Mouse (Mus musculus): ENCODE data around the gene Klc4.

The Klc4 gene

DNA sequence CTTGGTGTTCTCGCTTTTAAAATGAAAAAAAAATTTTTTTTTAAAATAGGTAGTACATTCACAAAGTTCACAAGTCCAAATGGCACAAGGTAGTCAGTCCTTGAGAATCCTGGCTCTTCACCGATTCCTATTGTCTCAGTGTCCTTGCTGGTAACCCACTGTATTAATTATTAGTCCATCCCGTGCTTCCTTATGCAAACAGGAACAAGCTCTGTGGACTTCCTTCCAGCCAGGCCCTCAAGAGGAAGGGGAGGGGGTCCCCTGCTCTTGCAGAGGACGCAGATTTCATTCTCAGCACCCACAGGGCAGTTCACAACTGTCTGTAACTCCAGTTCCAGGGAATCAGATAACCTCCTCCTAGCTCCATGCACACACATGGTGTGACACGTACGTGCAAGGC is 10.2 kb upstream of the Klc4 start:
- in situ Hi-C loops (cut with MboI; ENCODE audit: unreplicated experiment in 2 of 2) = no loop called here

DNA sequence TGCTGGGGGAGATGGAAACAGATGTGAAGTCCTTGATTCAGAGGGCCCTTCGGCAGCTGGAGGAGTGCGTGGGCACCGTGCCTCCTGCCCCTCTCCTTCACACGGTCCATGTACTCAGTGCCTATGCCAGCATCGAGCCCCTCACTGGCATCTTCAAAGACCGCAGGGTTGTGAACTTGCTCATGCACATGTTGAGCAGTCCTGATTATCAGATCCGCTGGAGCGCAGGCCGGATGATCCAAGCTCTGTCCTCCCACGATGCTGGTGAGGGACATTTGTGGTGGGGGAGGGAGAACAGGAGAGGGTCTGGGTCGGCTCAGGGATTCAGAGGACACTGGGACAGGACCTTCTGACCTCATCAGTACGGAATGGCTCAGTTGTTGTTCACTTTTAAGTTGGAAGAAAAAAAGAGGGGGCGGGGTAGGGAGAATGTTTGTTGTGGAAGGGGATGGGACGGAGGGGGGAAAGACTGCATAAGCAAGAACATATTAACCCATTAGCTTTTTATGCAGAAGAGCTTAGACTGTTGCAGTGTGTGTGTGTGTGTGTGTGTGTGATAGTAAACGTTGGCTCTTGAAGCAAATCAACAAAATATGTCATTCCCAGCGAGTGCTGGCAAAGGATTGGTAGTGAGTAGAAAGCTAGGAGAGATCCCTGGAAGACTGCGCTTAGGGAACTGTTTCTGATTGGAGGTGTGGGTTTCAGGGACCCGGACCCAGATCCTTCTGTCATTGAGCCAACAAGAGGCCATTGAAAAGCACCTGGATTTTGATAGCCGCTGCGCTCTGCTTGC is 6.1 kb upstream of the Klc4 start:
- in situ Hi-C loops (cut with MboI; ENCODE audit: unreplicated experiment in 2 of 2) = no loop called here

DNA sequence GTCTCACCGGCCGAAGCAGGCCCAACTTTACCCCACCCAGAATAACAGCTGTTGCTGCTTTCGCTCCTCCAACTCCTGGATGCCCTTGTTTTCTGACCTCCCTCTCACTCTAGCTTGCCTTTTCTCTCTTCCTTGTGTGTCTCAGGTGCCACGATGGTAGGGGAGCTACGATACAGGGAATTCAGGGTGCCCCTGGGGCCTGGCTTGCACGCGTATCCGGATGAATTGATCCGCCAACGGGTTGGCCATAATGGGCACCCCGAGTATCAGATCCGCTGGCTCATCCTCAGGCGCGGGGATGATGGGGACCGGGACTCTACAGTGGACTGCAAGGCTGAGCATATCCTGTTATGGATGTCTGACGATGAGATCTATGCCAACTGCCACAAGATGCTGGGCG is 5.5 kb upstream of the Klc4 start:
- in situ Hi-C loops (cut with MboI; ENCODE audit: unreplicated experiment in 2 of 2) = no loop called here

DNA sequence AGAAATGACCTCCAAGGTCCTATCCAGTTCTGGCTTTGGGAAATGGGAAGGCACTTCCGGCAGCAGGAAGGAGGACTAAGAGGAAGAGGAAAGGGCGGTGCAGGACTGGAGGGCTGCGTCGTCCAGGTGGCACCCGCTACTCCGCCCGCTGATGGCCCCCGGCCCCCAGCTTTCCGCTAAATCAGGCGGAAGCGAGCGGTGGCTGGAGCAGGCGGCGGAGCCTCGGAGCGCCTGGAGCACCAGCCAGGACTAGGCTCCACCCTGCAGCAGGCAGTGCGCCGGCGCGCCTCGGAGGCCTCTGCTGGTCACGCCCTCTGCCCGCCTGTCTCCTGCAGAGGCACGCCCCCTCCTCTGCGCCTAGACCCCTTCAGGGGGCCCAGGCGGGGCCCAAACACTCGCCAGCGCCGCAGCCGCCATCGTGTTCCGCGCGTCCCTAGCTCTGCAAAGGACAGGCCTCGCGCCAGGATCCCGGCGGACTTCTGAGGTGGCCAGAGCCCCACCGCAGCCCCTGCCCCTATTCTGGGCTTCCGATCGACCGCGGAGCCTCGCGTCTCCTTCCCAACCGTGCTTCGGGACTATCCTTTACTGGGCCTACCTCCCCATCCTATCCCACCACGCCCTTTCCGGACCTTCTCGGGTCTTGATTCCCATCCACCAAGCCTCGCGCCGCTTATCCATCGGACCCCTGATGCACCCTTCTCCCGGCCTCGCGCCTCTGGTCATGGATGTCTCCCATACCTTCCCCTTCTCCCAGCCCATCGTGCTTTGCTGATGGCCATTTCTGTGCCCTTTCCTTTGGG is 4.6 kb upstream of the Klc4 start, which contains the start of gene Cul7:
TSS of gene Cul7 (plus strand) at position 106 of the 800 bp plus-strand sequence.
- in situ Hi-C loops (cut with MboI; ENCODE audit: unreplicated experiment in 2 of 2) = no loop called here

DNA sequence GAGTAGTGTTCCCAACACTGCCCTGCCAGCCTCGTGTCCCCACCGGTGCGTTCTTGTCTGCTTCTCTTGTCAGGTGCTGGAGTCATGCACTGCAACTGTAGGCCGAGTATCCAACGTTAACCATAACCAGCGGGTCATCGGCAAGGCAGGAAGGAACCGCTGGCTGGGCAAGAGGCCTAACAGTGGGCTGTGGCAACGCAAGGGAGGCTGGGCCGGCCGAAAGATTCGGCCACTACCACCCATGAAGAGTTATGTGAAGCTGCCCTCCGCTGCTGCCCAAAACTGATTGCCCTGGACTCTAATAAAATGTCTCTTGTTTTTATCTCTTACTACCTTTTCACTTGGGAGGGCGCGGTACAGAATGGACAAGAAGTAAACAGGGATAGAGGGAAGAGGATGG is 4.0 kb upstream of the Klc4 start:
- in situ Hi-C loops (cut with MboI; ENCODE audit: unreplicated experiment in 2 of 2) = loop anchor here in 1 of 2 experiments (10.0 kb wide), 1 partner anchor 125 kb away; the partner anchor contains the start of gene 2310039H08Rik

DNA sequence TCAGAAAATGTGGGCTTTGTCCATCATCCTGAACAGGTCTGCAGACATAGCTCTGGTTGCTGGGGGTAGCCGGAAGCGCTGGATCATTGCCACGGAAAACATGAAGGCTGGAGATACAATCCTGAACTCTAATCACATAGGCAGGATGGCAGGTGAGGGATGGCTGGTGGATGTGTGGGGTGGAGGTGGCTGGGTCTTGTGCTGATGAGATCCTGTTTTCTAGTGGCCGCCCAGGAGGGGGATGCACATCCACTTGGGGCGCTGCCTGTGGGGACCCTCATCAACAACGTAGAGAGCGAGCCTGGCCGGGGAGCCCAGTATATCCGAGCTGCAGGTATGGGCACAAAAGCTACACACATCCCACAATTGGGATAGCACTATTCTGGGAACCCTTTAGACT is 2.6 kb upstream of the Klc4 start:
- in situ Hi-C loops (cut with MboI; ENCODE audit: unreplicated experiment in 2 of 2) = loop anchor here in 1 of 2 experiments (10.0 kb wide), 1 partner anchor 126 kb away; the partner anchor contains the start of gene 2310039H08Rik

DNA sequence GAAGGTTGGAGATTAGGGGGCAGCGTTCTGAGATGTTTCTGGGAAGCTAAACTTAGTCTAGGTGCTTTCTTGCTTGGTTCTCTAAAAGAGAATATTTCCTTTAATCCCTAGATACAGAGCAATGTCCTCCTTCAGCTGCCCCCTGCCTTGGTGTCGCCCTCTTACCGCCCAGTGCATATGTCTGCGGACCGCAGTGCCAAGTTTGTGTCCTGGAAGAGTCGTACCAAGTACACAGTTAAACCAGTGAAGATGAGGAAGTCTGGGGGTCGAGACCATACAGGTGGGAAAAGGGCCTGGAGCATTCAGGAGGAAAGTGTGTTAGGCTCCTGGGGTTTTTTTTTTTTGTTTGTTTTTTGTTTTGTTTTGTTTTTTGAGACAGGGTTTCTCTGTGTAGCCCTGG is 1.5 kb upstream of the Klc4 start:
- in situ Hi-C loops (cut with MboI; ENCODE audit: unreplicated experiment in 2 of 2) = loop anchor here in 1 of 2 experiments (10.0 kb wide), 1 partner anchor 128 kb away; the partner anchor contains the start of gene 2310039H08Rik

DNA sequence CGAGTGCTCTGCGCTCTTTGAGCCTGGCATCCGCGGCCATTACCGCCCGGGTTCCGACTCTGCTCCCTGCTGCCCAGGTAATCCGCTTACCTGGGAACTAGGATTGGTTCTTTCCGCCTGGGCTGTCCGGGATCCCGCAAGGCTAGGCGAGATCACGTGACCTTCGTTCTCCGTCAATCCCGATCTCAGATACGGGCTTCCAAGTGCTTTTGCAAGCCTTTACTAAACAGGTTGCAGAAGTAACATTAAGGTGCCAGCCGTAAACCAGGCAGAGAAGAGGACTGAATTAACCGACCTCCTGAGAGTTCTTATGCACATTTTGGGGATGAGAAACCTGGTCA is 470 bp upstream of the Klc4 start:
- in situ Hi-C loops (cut with MboI; ENCODE audit: unreplicated experiment in 2 of 2) = loop anchor here in 1 of 2 experiments (10.0 kb wide), 1 partner anchor 129 kb away; the partner anchor contains the start of gene 2310039H08Rik

DNA sequence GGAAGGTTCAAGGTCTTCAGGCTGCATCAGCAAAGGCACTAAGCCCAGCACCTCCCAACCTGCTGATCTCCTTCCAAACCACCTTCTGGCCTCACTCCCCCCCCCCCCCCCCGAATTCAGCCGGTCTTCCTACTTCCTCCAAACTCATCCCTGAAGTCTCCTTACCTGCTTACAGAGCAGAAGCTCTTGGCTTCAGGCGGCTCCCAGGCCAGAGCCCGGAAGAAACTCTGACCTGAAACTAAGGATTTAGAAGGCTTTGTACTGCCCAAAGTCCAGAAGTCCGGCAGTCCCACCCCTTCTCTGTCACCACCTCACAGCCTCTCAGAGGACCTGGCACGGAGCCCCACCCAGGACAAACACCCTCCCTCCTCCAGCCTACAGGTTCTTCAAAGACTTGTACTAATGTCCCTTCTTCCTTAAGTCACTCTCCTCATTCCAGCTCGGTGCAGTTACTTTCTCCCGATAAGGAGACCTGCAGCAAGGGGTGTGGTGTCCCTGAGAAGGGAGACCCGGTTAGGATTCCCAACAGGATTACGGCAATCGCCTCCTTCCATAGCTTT is 826 bp downstream of the Klc4 start:
- in situ Hi-C loops (cut with MboI; ENCODE audit: unreplicated experiment in 2 of 2) = loop anchor here in 1 of 2 experiments (10.0 kb wide), 1 partner anchor 130 kb away; the partner anchor contains the start of gene 2310039H08Rik

DNA sequence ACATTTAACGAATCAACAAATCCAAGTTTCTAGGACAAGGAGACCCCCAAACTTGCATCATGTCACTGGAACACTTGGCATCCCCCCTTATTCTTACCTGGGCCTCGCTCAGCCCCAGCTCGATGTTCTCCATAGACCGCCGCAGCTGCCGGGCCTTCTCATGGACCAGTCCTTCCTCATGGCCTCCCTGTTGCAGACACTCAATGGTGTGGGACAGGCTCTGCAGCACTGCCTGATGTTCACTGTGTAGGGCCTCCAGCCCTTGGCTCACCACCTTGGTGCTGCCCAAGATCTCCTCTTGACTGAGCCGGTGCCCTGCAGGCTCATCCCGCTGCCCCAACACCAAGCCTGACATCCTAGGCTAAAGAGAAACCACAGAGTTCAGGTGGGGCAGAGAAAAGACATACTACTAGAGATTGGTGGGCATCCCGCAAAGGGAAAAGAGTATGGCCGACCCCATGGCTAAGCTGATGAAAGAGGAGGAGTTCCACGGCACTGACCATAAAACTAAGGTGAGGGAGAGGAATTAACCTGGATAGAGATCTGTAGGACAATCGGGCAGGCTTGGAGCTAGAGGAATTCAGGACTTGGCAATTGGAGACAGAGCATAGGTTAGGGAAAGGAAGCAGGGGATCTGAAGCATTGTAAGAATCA is 1.5 kb downstream of the Klc4 start:
- in situ Hi-C loops (cut with MboI; ENCODE audit: unreplicated experiment in 2 of 2) = loop anchor here in 1 of 2 experiments (10.0 kb wide), 1 partner anchor 131 kb away; the partner anchor contains the start of gene 2310039H08Rik

DNA sequence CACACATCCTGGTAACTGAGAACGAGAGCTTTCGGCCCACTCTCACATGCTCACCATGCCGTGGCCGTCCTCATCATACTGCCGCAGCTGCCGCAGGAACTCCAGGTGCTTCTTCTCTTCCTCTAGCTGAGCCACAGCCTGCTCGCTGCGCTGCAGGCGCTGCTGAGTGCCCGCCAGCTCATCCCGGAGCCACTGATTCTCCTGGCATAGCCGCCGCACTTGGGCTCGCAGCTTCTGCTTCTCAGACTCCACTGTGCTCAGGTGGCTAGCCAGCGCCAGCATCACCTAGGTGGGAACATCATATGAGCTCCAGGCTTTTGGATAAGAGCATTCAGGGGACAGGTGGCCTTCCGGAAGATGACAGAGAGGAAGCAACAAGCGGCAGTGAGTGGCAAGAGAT is 3.8 kb downstream of the Klc4 start:
- in situ Hi-C loops (cut with MboI; ENCODE audit: unreplicated experiment in 2 of 2) = loop anchor here in 1 of 2 experiments (10.0 kb wide), 1 partner anchor 133 kb away; the partner anchor contains the start of gene 2310039H08Rik

DNA sequence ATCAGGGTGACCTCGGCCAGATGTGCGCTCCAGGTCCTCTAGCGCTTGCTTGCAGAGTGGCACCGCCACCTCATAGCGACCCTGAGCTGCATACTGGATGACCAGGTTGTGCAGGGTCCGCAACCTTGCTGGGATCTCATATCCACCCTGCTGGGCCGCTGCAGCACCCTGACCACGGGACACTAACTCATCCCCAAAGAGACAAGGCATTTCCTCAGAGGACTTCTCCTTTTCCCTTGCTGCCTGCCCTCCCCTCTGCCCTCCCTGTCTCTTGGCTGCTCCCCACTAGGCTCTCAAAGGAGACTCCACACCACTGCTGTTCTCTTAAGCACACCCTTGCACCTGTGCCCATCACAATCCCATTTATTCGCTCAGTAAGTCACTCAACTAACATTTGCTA is 5.9 kb downstream of the Klc4 start:
- in situ Hi-C loops (cut with MboI; ENCODE audit: unreplicated experiment in 2 of 2) = loop anchor here (10.0 kb wide), 2 partner anchors 115 to 135 kb away; partner anchors contain the start of gene 2310039H08Rik (in 1 of the 2)

DNA sequence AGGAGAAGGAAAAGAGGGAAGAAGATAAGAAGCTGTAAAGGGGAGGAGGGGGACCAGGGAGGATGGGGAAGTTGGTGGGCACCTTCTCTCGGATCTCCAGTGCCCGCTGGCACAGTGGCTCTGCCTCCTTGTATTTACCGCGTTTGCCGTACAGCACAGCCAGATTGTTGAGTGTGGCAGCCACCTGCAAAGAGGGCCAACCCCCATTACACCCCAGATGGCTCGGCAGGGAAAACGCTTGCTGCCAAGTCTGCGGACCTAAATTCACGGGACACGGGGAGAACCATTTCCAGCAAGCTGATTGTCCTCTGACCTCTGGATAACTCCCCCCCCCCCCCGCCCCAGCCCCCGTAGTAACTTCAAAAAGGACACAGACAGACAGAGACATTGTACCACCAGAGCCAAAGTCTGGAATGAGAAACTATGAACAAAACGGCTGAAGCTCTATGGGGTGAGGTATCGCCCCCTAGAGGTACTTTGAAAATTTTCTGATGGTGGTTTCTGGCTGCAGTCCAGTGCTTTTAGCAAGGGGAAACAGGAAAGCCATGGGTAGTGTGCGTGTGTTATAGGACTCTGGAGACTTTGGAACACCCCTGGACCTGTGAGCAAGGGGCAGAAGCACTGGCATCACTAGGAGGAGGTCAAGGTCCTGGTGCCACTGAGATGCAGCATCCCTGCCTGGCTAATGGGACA is 8.8 kb downstream of the Klc4 start:
- in situ Hi-C loops (cut with MboI; ENCODE audit: unreplicated experiment in 2 of 2) = loop anchor here in 1 of 2 experiments (10.0 kb wide), 1 partner anchor 112 kb away; no protein-coding TSS in a partner anchor

DNA sequence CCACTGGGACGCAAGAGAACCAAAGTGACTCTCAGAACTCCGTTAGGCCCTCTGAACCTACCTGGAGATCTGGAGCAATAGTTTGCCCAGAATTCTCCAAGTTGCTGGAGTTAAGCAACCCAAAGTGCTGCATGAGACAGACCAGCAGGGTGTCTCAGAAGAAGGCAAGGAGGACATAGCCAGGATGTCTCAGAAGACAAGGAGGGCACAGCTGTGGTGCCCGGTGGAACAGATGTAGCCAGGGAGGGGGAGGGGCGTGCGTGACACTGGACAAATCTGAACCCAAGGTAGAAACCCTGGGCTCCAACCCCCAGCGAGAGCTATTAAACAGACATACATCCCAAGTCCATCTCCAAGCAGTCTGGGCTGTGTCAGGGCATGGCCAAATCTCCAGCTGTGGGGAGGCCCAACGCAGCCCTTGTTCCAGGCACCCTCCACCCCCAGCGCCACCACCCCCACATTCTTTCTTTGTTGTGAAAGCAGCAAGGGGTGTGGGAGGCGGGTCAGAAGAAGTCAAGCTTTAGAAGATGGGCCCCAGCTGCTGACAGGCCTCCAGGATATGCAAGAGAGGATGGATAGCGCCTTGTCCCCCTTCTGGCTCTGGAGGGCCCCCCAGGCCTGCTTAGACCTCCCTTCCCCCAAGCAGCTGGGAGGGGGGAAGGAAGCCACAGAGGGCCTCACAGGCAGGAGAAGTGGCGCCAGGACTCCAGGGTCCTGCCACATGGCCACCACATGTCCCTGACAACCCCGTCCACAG is 16.0 kb downstream of the Klc4 start:
- in situ Hi-C loops (cut with MboI; ENCODE audit: unreplicated experiment in 2 of 2) = loop anchor here in 1 of 2 experiments (10.0 kb wide), 1 partner anchor 105 kb away; no protein-coding TSS in a partner anchor

DNA sequence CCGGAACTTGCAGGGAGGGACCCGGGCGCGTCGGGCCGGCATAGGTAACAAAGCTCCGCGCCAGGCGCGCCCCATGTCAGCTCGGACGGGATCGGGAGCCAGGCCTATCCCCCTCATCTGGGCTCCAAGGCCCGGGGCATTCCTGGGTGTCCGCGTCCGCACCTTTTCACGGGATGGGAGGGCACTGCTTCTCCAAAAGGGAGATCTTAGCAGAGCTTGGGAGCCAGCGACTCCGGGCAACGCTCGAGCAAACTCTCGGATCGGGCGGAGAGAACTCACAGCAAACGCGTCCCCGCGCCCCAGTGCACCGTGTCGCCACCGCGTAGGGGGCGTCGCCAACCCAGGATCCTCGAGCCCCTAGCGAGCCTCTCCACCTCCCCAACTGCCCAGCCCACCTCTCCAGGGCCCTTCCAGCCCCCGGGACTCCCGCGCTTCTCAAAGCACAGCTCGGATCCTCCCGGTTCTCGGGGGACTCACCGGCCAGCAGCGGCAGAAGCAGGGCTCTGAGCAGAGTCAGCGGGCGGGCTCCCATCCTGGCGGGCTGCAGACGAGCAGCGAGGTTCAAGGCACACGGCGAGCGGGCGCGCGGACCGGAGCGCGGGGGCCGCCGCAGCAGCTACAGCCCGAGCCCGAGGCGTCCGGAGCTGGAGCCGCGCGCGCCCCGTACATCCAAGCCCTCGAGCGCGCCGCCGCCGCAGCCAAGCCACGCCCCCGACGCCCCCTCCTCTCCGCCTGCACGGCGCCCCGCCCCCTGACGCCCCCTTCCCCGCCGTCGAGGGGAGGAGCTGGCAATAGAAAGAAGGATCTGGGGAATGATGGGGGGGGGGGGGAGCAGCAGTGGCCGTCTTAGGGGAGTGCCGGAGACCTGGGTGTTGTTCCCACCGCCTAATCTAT is 16.8 kb downstream of the Klc4 start, which contains the start of gene Ptk7:
TSS of gene Ptk7 (minus strand) at position 714 of the 894 bp plus-strand sequence.
- in situ Hi-C loops (cut with MboI; ENCODE audit: unreplicated experiment in 2 of 2) = no loop called here

DNA sequence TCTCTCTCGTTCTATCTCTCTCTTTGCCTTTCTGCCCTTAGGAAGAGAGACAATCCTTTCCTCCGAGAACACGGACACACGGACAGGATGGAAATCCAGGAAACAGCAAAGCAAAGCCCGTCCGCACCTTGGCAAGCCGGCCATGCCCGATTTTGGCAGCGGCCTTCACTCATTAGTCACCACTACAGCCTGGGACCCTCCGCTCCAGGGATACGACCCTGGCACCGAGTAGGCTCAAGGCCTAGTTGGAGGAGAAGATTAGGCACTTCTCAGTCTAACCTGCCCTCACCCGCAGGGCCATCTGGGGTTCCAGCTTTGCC is 17.4 kb downstream of the Klc4 start:
- in situ Hi-C loops (cut with MboI; ENCODE audit: unreplicated experiment in 2 of 2) = no loop called here

DNA sequence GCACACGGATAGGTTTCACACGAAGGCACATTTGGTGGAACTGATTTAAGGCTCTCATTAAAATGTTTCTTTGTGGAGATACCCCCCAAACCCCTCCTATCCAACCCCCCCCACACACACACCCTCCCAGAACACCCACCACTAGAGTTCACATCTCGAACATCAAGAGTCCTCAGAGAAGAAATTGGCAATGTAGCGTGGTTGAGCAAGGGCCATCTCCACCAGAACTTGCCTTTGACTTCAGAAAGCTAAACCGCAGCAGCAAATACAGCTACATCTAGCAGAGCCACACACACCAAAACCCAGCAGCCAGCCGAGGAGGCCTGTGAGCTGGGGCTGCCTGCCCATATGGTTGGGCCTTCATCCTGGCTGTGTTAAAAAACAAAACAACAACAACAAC is 18.4 kb downstream of the Klc4 start:
- in situ Hi-C loops (cut with MboI; ENCODE audit: unreplicated experiment in 2 of 2) = no loop called here

DNA sequence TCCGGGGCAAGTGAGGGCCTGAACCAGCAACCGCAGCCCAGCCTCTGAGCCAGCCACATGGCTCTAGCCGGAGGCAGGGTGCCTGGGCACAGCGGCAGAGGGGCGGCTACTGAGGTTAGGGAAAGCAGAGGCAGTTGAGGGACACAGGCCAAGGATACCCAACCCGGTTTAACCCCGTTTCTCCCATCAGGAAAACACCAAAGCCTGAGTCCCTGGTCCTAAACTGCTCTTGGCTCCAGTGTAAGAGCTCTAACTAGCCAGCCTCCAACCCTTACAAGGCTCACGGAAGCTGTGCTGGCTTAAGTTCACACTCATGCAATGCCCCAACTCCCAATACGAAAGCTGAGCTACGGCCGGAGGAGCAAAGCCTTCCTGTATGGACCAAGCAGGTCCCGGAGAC is 21.2 kb downstream of the Klc4 start:
- in situ Hi-C loops (cut with MboI; ENCODE audit: unreplicated experiment in 2 of 2) = no loop called here

All from v-Abl transformed pro-B cells (cell line).